Mouse (Mus musculus) embryonic facial prominence, embryonic 13.5 days (tissue): Measurements from ENCODE around the gene Cntrob. TPM values are rescaled to one million over a fixed set of nuclear protein-coding genes. Genes with fewer than 3 reads are reported as not detected.
"Not testable (repeated sequence)": the region's sequence is repeated elsewhere in the genome, so short reads cannot be mapped to it uniquely, and the experiment has no call there.

Experiments used
- ATAC-seq: fragments of 200-750 bp; cut with Nextera tagmentation; 2 replicates; pipeline ENCODE4 v1.8.0; 2017; ENCODE audit warnings: low read depth; ENCODE audit not compliant: insufficient number of reproducible peaks, insufficient read depth, low FRiP score, low TSS enrichment
- H3K27ac ChIP-seq: fragments of 300-500 bp; sonication (generic); 2 replicates; pipeline ENCODE4 v1.5.1; 2015; ENCODE audit warnings: moderate library complexity, mild to moderate bottlenecking, inconsistent platforms
- H3K27me3 ChIP-seq: fragments of 300-500 bp; sonication (generic); 2 replicates; pipeline ENCODE4 v1.6.1; 2015; ENCODE audit warnings: mild to moderate bottlenecking, inconsistent platforms
- H3K36me3 ChIP-seq: fragments of 300-500 bp; sonication (generic); 2 replicates; pipeline ENCODE4 v1.6.1; 2015; ENCODE audit warnings: mild to moderate bottlenecking, inconsistent platforms
- H3K4me1 ChIP-seq: fragments of 300-500 bp; sonication (generic); 2 replicates; pipeline ENCODE4 v1.6.1; 2015; ENCODE audit warnings: inconsistent platforms
- H3K4me2 ChIP-seq: fragments of 300-500 bp; sonication (generic); 2 replicates; pipeline ENCODE4 v1.6.1; 2015; ENCODE audit warnings: moderate library complexity, mild to moderate bottlenecking, inconsistent platforms
- H3K4me3 ChIP-seq: fragments of 300-500 bp; sonication (generic); 2 replicates; pipeline ENCODE4 v1.5.1; 2015; ENCODE audit warnings: mild to moderate bottlenecking, inconsistent platforms
- H3K9ac ChIP-seq: fragments of 300-500 bp; sonication (generic); 2 replicates; pipeline ENCODE4 v1.6.1; 2015; ENCODE audit warnings: mild to moderate bottlenecking, inconsistent platforms
- H3K9me3 ChIP-seq: fragments of 300-500 bp; sonication (generic); 2 replicates; pipeline ENCODE4 v1.6.1; 2016; ENCODE audit warnings: inconsistent platforms
- WGBS: fragments of 180-500 bp; shearing (Covaris S2); methylation state at CpG from one replicate; pipeline ENCODE4 v1.1.7; 2015; ENCODE audit warnings: mixed read lengths; 5-methylcytosine and 5-hydroxymethylcytosine counted together
- polyA plus RNA-seq: library from polyadenylated mRNA; unstranded; fragments of >200 nt; fragmentation: Nextera tagmentation; extraction: Ambion mirVana; gene quantifications from 2 replicates; pipeline ENCODE4 v1.2.1, GENCODE M21; 2015

The Cntrob gene
- polyA plus RNA-seq, 1 experiment from 2014 or later = 33.8 TPM

- Histone ChIP-seq H3K9ac (peak overlapping the region; percentile 82), H3K4me3 (peak overlapping the region; percentile 57), H3K36me3 (peaks cover 33% of the 10 kb centered on the region), H3K27me3 (peaks cover 17% of the 10 kb centered on the region), H3K4me1 (peaks cover 42% of the 10 kb centered on the region), H3K9me3 (no peaks in the 10 kb centered on the region), H3K4me2 (peak overlapping the region; percentile 83), H3K27ac (peak overlapping the region; percentile 86)
- no peak for ATAC-seq
- WGBS = 27% methylated on average over 18 of the region's 18 CpGs
Observed at GRCm38 (mm10) chr11:69322693-69323471, 693 bp downstream of the Cntrob start.

- no peaks in the 10 kb centered on the region for H3K9me3 ChIP-seq
- 72% methylated on average over 6 of the region's 6 CpGs for WGBS
- peaks cover 41% of the 10 kb centered on the region for H3K36me3 ChIP-seq
- no peak overlapping the region for H3K27ac ChIP-seq
- H3K4me1 ChIP-seq = peaks cover 40% of the 10 kb centered on the region
- peaks cover 8% of the 10 kb centered on the region for H3K27me3 ChIP-seq
- peak overlapping the region; percentile 57; the same call in 1 of the 2 replicates for H3K4me3 ChIP-seq
- H3K4me2 ChIP-seq = peak overlapping the region; percentile 83
- peak overlapping the region; percentile 82 for H3K9ac ChIP-seq
- no peak for ATAC-seq
Observed at GRCm38 (mm10) chr11:69322010-69322409, 1.6 kb downstream of the Cntrob start.

GRCm38 (mm10) chr11:69321580-69321979 lies 2.0 kb downstream of the Cntrob start:
- no peak overlapping the region for H3K27ac ChIP-seq
- peaks cover 36% of the 10 kb centered on the region for H3K4me1 ChIP-seq
- H3K36me3 ChIP-seq = peaks cover 45% of the 10 kb centered on the region
- ATAC-seq = no peak
- H3K4me2 ChIP-seq = peak overlapping the region; percentile 83
- WGBS = 91% methylated on average over 6 of the region's 6 CpGs
- peak overlapping the region; percentile 82 for H3K9ac ChIP-seq
- no peaks in the 10 kb centered on the region for H3K9me3 ChIP-seq
- H3K27me3 ChIP-seq = peaks cover 4% of the 10 kb centered on the region
- H3K4me3 ChIP-seq = peak overlapping the region; percentile 57; the same call in 1 of the 2 replicates

- H3K9ac ChIP-seq, H3K27me3 ChIP-seq, H3K9me3 ChIP-seq, H3K4me3 ChIP-seq, H3K27ac ChIP-seq, ATAC-seq, H3K4me2 ChIP-seq: not testable (repeated sequence)
- WGBS = 90% methylated on average over 3 of the region's 3 CpGs
- Histone ChIP-seq H3K36me3 (peaks cover 74% of the 10 kb centered on the region), H3K4me1 (peaks cover 15% of the 10 kb centered on the region)
Observed at GRCm38 (mm10) chr11:69318000-69318399, 5.6 kb downstream of the Cntrob start.

- ATAC-seq = no peak
- Histone ChIP-seq H3K4me1 (no peaks in the 10 kb centered on the region), H3K36me3 (peaks cover 86% of the 10 kb centered on the region), H3K4me3 (no peak overlapping the region), H3K27ac (no peak overlapping the region), H3K4me2 (no peak overlapping the region), H3K9me3 (no peaks in the 10 kb centered on the region), H3K9ac (no peak overlapping the region), H3K27me3 (no peaks in the 10 kb centered on the region)
- WGBS = 100% methylated on average over 6 of the region's 6 CpGs
Observed at GRCm38 (mm10) chr11:69316361-69316760, 7.2 kb downstream of the Cntrob start.

- 78% methylated on average over 7 of the region's 7 CpGs for WGBS
- no peak overlapping the region for H3K9ac ChIP-seq
- no peak for ATAC-seq
Observed at GRCm38 (mm10) chr11:69311266-69311665, 12.3 kb downstream of the Cntrob start.

GRCm38 (mm10) chr11:69306039-69306438 lies 17.5 kb downstream of the Cntrob start:
- H3K4me2 ChIP-seq = no peak overlapping the region

More at GRCm38 (mm10) chr11:69311266-69311665, 12.3 kb downstream of the Cntrob start:
- Histone ChIP-seq H3K36me3 (peaks cover 89% of the 10 kb centered on the region), H3K9me3 (no peaks in the 10 kb centered on the region), H3K27ac (no peak overlapping the region), H3K4me2 (no peak overlapping the region), H3K4me3 (no peak overlapping the region), H3K4me1 (no peaks in the 10 kb centered on the region), H3K27me3 (no peaks in the 10 kb centered on the region)

GRCm38 (mm10) chr11:69305291-69305690 lies 18.3 kb downstream of the Cntrob start:
- Histone ChIP-seq H3K27me3 (no peaks in the 10 kb centered on the region), H3K9ac (no peak overlapping the region), H3K27ac (no peak overlapping the region), H3K9me3 (no peaks in the 10 kb centered on the region), H3K36me3 (peaks cover 92% of the 10 kb centered on the region), H3K4me2 (no peak overlapping the region), H3K4me1 (no peaks in the 10 kb centered on the region), H3K4me3 (no peak overlapping the region)
- no peak for ATAC-seq
- 91% methylated on average over 9 of the region's 9 CpGs for WGBS

More at GRCm38 (mm10) chr11:69306039-69306438, 17.5 kb downstream of the Cntrob start:
- H3K36me3 ChIP-seq = peaks cover 96% of the 10 kb centered on the region
- no peak for ATAC-seq
- H3K27me3 ChIP-seq = no peaks in the 10 kb centered on the region
- WGBS = 96% methylated on average over 2 of the region's 2 CpGs
- no peak overlapping the region for H3K4me3 ChIP-seq
- no peaks in the 10 kb centered on the region for H3K4me1 ChIP-seq
- H3K27ac ChIP-seq = no peak overlapping the region
- H3K9ac ChIP-seq = no peak overlapping the region
- H3K9me3 ChIP-seq = no peaks in the 10 kb centered on the region

GRCm38 (mm10) chr11:69302817-69303216 lies 20.8 kb downstream of the Cntrob start:
- Histone ChIP-seq H3K9ac (no peak overlapping the region), H3K36me3 (peaks cover 90% of the 10 kb centered on the region), H3K4me3 (no peak overlapping the region), H3K4me2 (no peak overlapping the region), H3K9me3 (no peaks in the 10 kb centered on the region), H3K4me1 (no peaks in the 10 kb centered on the region), H3K27me3 (no peaks in the 10 kb centered on the region), H3K27ac (no peak overlapping the region)
- 82% methylated on average over 7 of the region's 7 CpGs for WGBS
- ATAC-seq = no peak

GRCm38 (mm10) chr11:69298231-69298630 lies 25.3 kb downstream of the Cntrob start:
- no peak overlapping the region for H3K9ac ChIP-seq
- H3K4me2 ChIP-seq = no peak overlapping the region
- H3K9me3 ChIP-seq = no peaks in the 10 kb centered on the region
- H3K4me3 ChIP-seq = no peak overlapping the region
- no peaks in the 10 kb centered on the region for H3K4me1 ChIP-seq
- H3K36me3 ChIP-seq = peaks cover 58% of the 10 kb centered on the region
- ATAC-seq = no peak
- 77% methylated on average over 7 of the region's 7 CpGs for WGBS
- H3K27ac ChIP-seq = no peak overlapping the region
- H3K27me3 ChIP-seq = no peaks in the 10 kb centered on the region

GRCm38 (mm10) chr11:69297799-69298198 lies 25.8 kb downstream of the Cntrob start:
- Histone ChIP-seq H3K4me1 (no peaks in the 10 kb centered on the region), H3K9ac (no peak overlapping the region), H3K4me3 (no peak overlapping the region), H3K9me3 (no peaks in the 10 kb centered on the region), H3K4me2 (no peak overlapping the region), H3K27me3 (no peaks in the 10 kb centered on the region), H3K27ac (no peak overlapping the region), H3K36me3 (peaks cover 54% of the 10 kb centered on the region)
- ATAC-seq = no peak
- 88% methylated on average over 2 of the region's 2 CpGs for WGBS

- 84% methylated on average over 3 of the region's 3 CpGs for WGBS
- H3K4me3 ChIP-seq = no peak overlapping the region
- H3K4me1 ChIP-seq = no peaks in the 10 kb centered on the region
- H3K36me3 ChIP-seq = peaks cover 34% of the 10 kb centered on the region
- no peak for ATAC-seq
- H3K27me3 ChIP-seq = no peaks in the 10 kb centered on the region
- no peaks in the 10 kb centered on the region for H3K9me3 ChIP-seq
- H3K9ac ChIP-seq = no peak overlapping the region
- H3K27ac ChIP-seq = no peak overlapping the region
- no peak overlapping the region for H3K4me2 ChIP-seq
Observed at GRCm38 (mm10) chr11:69295286-69295685, 28.3 kb downstream of the Cntrob start.
